Mouse (Mus musculus): ENCODE measurements around the gene Kbtbd6. TPM values are rescaled to one million over a fixed set of nuclear protein-coding genes. Genes with fewer than 3 reads are reported as not detected.
A peak's percentile ranks its signal among the peaks of the same experiment; 100 is the strongest.
"Not testable (repeated sequence)": the region's sequence is repeated elsewhere in the genome, so short reads cannot be mapped to it uniquely, and the experiment has no call there.

Kbtbd6 gene
- not detected in 2 replicates for polyA plus RNA-seq (2012; ENCODE audit: insufficient read depth, insufficient read length, low replicate concordance, missing spikeins)

- H3K27ac ChIP-seq (ENCODE audit: insufficient read depth, low read depth, low read length); H3K4me1 ChIP-seq (ENCODE audit: control insufficient read depth, insufficient read depth, low read length): not testable (repeated sequence)
These were observed at the start of gene Kbtbd6 for GRCm38 (mm10) chr14:79451681-79452590. Kbtbd6 (plus strand) TSS chr14:79451835.

GRCm38 (mm10) chr14:79407641-79408040 is 44.0 kb upstream of the Kbtbd6 start:
- Histone ChIP-seq H3K27ac (ENCODE audit: insufficient read depth, low read depth, low read length) (no peak overlapping the region), H3K4me3 (ENCODE audit: insufficient read depth, low read depth, low read length) (no peak overlapping the region), H3K4me1 (ENCODE audit: control insufficient read depth, insufficient read depth, low read length) (no peaks in the 10 kb centered on the region)
- TF ChIP-seq POLR2A (IDR thresholded peaks at IDR 0.05; ENCODE audit: insufficient read depth, low read depth, low read length) (no peak), CTCF (IDR thresholded peaks at IDR 0.05; ENCODE audit: insufficient read depth, low read depth, low read length) (no peak)
- 84% methylated on average over 2 of the region's 2 CpGs for WGBS

More at GRCm38 (mm10) chr14:79451681-79452590, at the start of gene Kbtbd6:
- H3K4me3 ChIP-seq (ENCODE audit: insufficient read depth, low read depth, low read length), result peak within 1 kb of the TSS; percentile 85
- WGBS, result 19% methylated on average over 44 of the region's 89 CpGs

- H3K4me1 ChIP-seq (ENCODE audit: control insufficient read depth, insufficient read depth, low read length), result no peaks in the 10 kb centered on the region
- 90% methylated on average over 6 of the region's 6 CpGs for WGBS
- TF ChIP-seq POLR2A (IDR thresholded peaks at IDR 0.05; ENCODE audit: insufficient read depth, low read depth, low read length) (no peak), CTCF (IDR thresholded peaks at IDR 0.05; ENCODE audit: insufficient read depth, low read depth, low read length) (no peak)
- H3K27ac ChIP-seq (ENCODE audit: insufficient read depth, low read depth, low read length), result no peak overlapping the region
- no peak overlapping the region for H3K4me3 ChIP-seq (ENCODE audit: insufficient read depth, low read depth, low read length)
These were observed 42.3 kb upstream of the Kbtbd6 start for GRCm38 (mm10) chr14:79409278-79409830.

- no peaks in the 10 kb centered on the region for H3K4me1 ChIP-seq (ENCODE audit: control insufficient read depth, insufficient read depth, low read length)
- 87% methylated on average over 2 of the region's 2 CpGs for WGBS
- H3K27ac ChIP-seq (ENCODE audit: insufficient read depth, low read depth, low read length), result no peak overlapping the region
- H3K4me3 ChIP-seq (ENCODE audit: insufficient read depth, low read depth, low read length), result no peak overlapping the region
- no peak for TF ChIP-seq CTCF (IDR thresholded peaks at IDR 0.05; ENCODE audit: insufficient read depth, low read depth, low read length)
- TF ChIP-seq POLR2A (IDR thresholded peaks at IDR 0.05; ENCODE audit: insufficient read depth, low read depth, low read length), result no peak
These were observed 41.0 kb upstream of the Kbtbd6 start for GRCm38 (mm10) chr14:79410662-79411061.

GRCm38 (mm10) chr14:79413121-79413520 is 38.5 kb upstream of the Kbtbd6 start:
- H3K4me1 ChIP-seq (ENCODE audit: control insufficient read depth, insufficient read depth, low read length), result no peaks in the 10 kb centered on the region
- no peak for TF ChIP-seq POLR2A (IDR thresholded peaks at IDR 0.05; ENCODE audit: insufficient read depth, low read depth, low read length)
- no peak for TF ChIP-seq CTCF (IDR thresholded peaks at IDR 0.05; ENCODE audit: insufficient read depth, low read depth, low read length)
- H3K27ac ChIP-seq (ENCODE audit: insufficient read depth, low read depth, low read length), result no peak overlapping the region
- no peak overlapping the region for H3K4me3 ChIP-seq (ENCODE audit: insufficient read depth, low read depth, low read length)
- WGBS, result 86% methylated on average over 6 of the region's 6 CpGs

GRCm38 (mm10) chr14:79420083-79420685 is 31.5 kb upstream of the Kbtbd6 start:
- Histone ChIP-seq H3K4me3 (ENCODE audit: insufficient read depth, low read depth, low read length) (no peak overlapping the region), H3K4me1 (ENCODE audit: control insufficient read depth, insufficient read depth, low read length) (no peaks in the 10 kb centered on the region), H3K27ac (ENCODE audit: insufficient read depth, low read depth, low read length) (no peak overlapping the region)
- WGBS, result 70% methylated on average over 20 of the region's 20 CpGs
- TF ChIP-seq CTCF (IDR thresholded peaks at IDR 0.05; ENCODE audit: insufficient read depth, low read depth, low read length), result no peak
- no peak for TF ChIP-seq POLR2A (IDR thresholded peaks at IDR 0.05; ENCODE audit: insufficient read depth, low read depth, low read length)

GRCm38 (mm10) chr14:79425979-79426729 is 25.5 kb upstream of the Kbtbd6 start, which contains the start of gene Kbtbd7:
Kbtbd7 (plus strand) TSS chr14:79426511.
- Histone ChIP-seq H3K4me3 (ENCODE audit: insufficient read depth, low read depth, low read length) (peak within 1 kb of the TSS; percentile 50), H3K4me1 (ENCODE audit: control insufficient read depth, insufficient read depth, low read length) (0 out of 2 replicates have a peak, but pooled peaks cover 3% of the 10 kb centered on the region), H3K27ac (ENCODE audit: insufficient read depth, low read depth, low read length) (peak within 1 kb of the TSS; percentile 16; the same call in 1 of the 2 replicates)
- WGBS, result under 1% methylated on average over 40 of the region's 44 CpGs
- no peak for TF ChIP-seq CTCF (IDR thresholded peaks at IDR 0.05; ENCODE audit: insufficient read depth, low read depth, low read length)
- peak; percentile 41 for TF ChIP-seq POLR2A (IDR thresholded peaks at IDR 0.05; ENCODE audit: insufficient read depth, low read depth, low read length)

- H3K4me1 ChIP-seq (ENCODE audit: control insufficient read depth, insufficient read depth, low read length); H3K27ac ChIP-seq (ENCODE audit: insufficient read depth, low read depth, low read length): not testable (repeated sequence)
- 58% methylated on average over 9 of the region's 59 CpGs for WGBS
- H3K4me3 ChIP-seq (ENCODE audit: insufficient read depth, low read depth, low read length), result peak overlapping the region; percentile 50
These were observed 24.8 kb upstream of the Kbtbd6 start for GRCm38 (mm10) chr14:79426730-79427365.

Data from olfactory bulb, adult 2 months (tissue).